Mouse (Mus musculus) stomach, postnatal 0 days (tissue): ENCODE measurements around the gene Cct7. TPM values are rescaled to one million over a fixed set of nuclear protein-coding genes. Genes with fewer than 3 reads are reported as not detected.
A peak's percentile ranks its signal among the peaks of the same experiment; 100 is the strongest.

Experiments
- ATAC-seq: fragments of 200-750 bp; cut with Nextera tagmentation; 2 replicates; pipeline ENCODE4 v1.8.0; 2017; ENCODE audit not compliant: low FRiP score, low TSS enrichment
- DNase-seq: peaks from one replicate; pipeline ENCODE4 v3.0.0-alpha.2; 2016; ENCODE audit warnings: low spot score
- H3K27ac ChIP-seq: fragments of 300-500 bp; sonication (generic); replicated peaks from 2 replicates; pipeline ENCODE4 v1.5.1; 2014; ENCODE audit warnings: mild to moderate bottlenecking, control low read depth
- H3K27me3 ChIP-seq: fragments of 300-500 bp; sonication (generic); 2 replicates; pipeline ENCODE4 v1.6.1; 2014; ENCODE audit warnings: low read length; ENCODE audit not compliant: control insufficient read depth, insufficient read depth
- H3K36me3 ChIP-seq: fragments of 300-500 bp; sonication (generic); 2 replicates; pipeline ENCODE4 v1.6.1; 2014; ENCODE audit warnings: low read length, mixed read lengths; ENCODE audit not compliant: control insufficient read depth, insufficient read depth
- H3K4me1 ChIP-seq: fragments of 300-500 bp; sonication (generic); replicated peaks from 2 replicates; pipeline ENCODE4 v1.6.1; 2014; ENCODE audit warnings: antibody characterized with exemption; ENCODE audit not compliant: control insufficient read depth, insufficient read depth
- H3K4me2 ChIP-seq: fragments of 300-500 bp; sonication (generic); replicated peaks from 2 replicates; pipeline ENCODE4 v1.6.1; 2014; ENCODE audit warnings: low read depth, mild to moderate bottlenecking, control low read depth, moderate library complexity
- H3K4me3 ChIP-seq: fragments of 300-500 bp; sonication (generic); 2 replicates; pipeline ENCODE4 v1.5.1; 2014; ENCODE audit warnings: low read depth, low read length, control low read depth
- H3K9ac ChIP-seq: fragments of 300-500 bp; sonication (generic); 2 replicates; pipeline ENCODE4 v1.6.1; 2014; ENCODE audit warnings: mild to moderate bottlenecking, low read length, control low read depth, mixed read lengths
- H3K9me3 ChIP-seq: fragments of 300-500 bp; sonication (generic); 2 replicates; pipeline ENCODE4 v1.6.1; 2016; ENCODE audit warnings: low read length; ENCODE audit not compliant: control insufficient read depth
- CTCF ChIP-seq: IDR thresholded peaks from 2 replicates; pipeline ENCODE4 v1.5.1; 2016; ENCODE audit warnings: antibody characterized with exemption, low read depth, mild to moderate bottlenecking, moderate library complexity
- EP300 ChIP-seq: optimal IDR thresholded peaks from 2 replicates; pipeline ENCODE3; 2016; ENCODE audit warnings: antibody characterized with exemption
- WGBS: fragments of 180-500 bp; shearing (Covaris S2); extraction: QIAGEN DNeasy Blood & Tissue Kit; methylation state at CpG from one replicate; pipeline ENCODE4 v1.1.7; 2014; 5-methylcytosine and 5-hydroxymethylcytosine counted together
- polyA plus RNA-seq: library from polyadenylated mRNA; unstranded; fragments of >200 nt; fragmentation: Nextera tagmentation; extraction: Ambion mirVana; gene quantifications from 2 replicates; pipeline ENCODE4 v1.2.1, GENCODE M21; 2015

Cct7 gene
- polyA plus RNA-seq, 1 experiment from 2014 or later: 219 TPM

DNA sequence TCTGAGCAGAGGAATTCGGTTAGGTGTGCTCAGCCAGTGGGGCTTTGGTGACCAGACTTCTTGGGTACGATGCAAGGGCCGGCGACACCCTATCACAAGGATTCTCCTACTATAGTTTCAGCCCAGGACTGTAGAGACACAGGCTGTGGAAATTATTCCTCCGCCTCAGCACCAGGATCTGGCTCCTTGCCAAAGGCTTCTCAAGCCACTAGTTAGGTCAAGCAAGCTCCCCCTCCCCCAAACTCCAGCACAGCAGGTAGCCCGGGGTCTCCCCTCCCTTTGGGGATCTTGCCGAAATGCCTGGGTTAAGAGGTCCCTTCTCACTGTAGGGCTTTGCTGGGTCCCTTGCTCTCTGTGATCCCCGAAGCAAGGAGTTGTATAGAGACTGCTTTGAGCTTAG, 20.6 kb downstream of the Cct7 start:
- no peak for TF ChIP-seq CTCF
- TF ChIP-seq EP300: no peak
- Histone ChIP-seq H3K27me3 (no peaks in the 10 kb centered on the region), H3K36me3 (peaks cover 11% of the 10 kb centered on the region; the same call in 1 of the 2 replicates), H3K9me3 (no peaks in the 10 kb centered on the region), H3K4me2 (no peak overlapping the region), H3K9ac (no peak overlapping the region), H3K4me1 (no peaks in the 10 kb centered on the region), H3K27ac (no peak overlapping the region), H3K4me3 (no peak overlapping the region)
- 60% methylated on average over 8 of the region's 8 CpGs for WGBS
- DNase-seq (no peak), ATAC-seq (no peak)

DNA sequence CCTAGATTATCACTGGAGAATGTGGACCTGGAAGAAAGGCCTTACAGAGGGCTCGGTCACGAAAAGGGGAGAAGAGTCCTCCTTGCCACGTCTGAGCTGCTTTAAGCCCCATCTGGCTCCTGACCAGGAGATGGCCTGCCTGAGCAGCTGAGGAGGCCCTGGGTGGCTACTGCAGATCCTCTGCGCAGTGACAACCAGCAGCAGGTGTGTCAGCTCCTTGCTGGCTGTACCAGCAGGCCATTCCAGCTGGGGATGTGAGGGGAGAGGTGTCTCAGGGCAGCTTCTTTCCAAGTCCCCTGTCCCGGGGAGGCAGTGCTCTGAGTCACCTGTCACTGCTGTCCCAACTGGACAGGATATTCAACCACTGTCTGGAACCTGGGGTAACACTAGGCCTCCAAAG, 21.2 kb downstream of the Cct7 start:
- no peak overlapping the region for H3K4me2 ChIP-seq
- no peak for TF ChIP-seq EP300
- no peak for TF ChIP-seq CTCF
- no peak overlapping the region for H3K27ac ChIP-seq
- H3K9ac ChIP-seq: no peak overlapping the region
- no peaks in the 10 kb centered on the region for H3K27me3 ChIP-seq
- no peak overlapping the region for H3K4me3 ChIP-seq
- 62% methylated on average over 5 of the region's 5 CpGs for WGBS
- peaks cover 5% of the 10 kb centered on the region; the same call in 1 of the 2 replicates for H3K36me3 ChIP-seq
- no peak for ATAC-seq
- H3K4me1 ChIP-seq: no peaks in the 10 kb centered on the region
- no peak for DNase-seq
- no peaks in the 10 kb centered on the region for H3K9me3 ChIP-seq

DNA sequence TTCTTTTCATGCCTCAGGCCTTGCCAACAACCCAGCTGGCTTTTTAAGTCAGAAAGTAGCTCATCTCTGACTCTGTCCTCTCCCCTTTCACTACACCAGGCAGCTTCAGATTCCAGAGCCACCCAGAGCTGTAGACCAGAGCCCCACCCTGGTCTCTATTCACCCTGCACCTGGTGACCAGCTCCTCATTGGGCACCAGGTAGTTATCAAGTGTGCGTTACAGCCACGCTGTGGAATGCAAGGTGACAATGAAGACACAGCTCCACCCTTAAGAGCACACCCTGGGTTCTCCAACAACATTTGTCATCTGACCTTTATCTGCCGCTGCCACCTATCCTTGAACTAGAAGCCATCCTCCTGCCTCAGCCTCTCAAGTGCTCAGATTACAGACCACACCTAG, 24.3 kb downstream of the Cct7 start:
- Histone ChIP-seq H3K27ac (no peak overlapping the region), H3K36me3 (no peaks in the 10 kb centered on the region), H3K9ac (no peak overlapping the region), H3K4me3 (no peak overlapping the region), H3K4me1 (no peaks in the 10 kb centered on the region), H3K27me3 (no peaks in the 10 kb centered on the region), H3K9me3 (no peaks in the 10 kb centered on the region), H3K4me2 (no peak overlapping the region)
- ATAC-seq (no peak), DNase-seq (no peak)
- 76% methylated on average over 3 of the region's 3 CpGs for WGBS
- TF ChIP-seq EP300 (no peak), CTCF (no peak)

DNA sequence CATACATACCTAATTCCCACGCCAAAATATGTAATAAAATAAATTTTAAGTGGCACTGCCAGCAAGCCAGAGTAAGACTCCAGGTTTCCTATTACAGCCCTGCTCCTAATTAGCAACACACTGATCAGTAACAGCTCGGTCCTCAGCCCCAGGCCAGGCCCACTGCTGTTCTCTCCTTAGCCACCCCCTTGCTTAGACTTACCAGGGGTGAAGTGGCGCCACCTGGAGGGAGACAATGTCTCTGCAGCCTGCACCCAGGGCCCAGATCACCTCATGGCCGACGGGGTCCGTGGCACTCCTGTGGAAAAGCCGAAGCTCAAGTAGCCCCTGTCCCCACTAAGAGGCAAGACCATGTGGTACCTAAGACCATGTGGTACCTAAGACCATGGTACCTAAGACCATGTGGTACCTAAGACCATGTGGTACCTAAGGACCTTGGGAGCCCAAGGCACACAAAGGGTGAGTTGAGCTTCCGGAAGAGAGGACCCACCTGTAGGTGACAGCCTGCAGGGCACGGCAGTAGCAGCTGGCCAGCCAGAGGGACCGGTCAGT, 26.1 kb downstream of the Cct7 start:
- H3K36me3 ChIP-seq: no peaks in the 10 kb centered on the region
- TF ChIP-seq CTCF: peak; percentile 68
- no peak for TF ChIP-seq EP300
- no peak overlapping the region for H3K4me3 ChIP-seq
- H3K9ac ChIP-seq: no peak overlapping the region
- H3K9me3 ChIP-seq: no peaks in the 10 kb centered on the region
- H3K27ac ChIP-seq: no peak overlapping the region
- ATAC-seq: peak; percentile 33
- WGBS: 36% methylated on average over 10 of the region's 10 CpGs
- H3K4me2 ChIP-seq: no peak overlapping the region
- H3K4me1 ChIP-seq: no peaks in the 10 kb centered on the region
- DNase-seq: no peak
- no peaks in the 10 kb centered on the region for H3K27me3 ChIP-seq

DNA sequence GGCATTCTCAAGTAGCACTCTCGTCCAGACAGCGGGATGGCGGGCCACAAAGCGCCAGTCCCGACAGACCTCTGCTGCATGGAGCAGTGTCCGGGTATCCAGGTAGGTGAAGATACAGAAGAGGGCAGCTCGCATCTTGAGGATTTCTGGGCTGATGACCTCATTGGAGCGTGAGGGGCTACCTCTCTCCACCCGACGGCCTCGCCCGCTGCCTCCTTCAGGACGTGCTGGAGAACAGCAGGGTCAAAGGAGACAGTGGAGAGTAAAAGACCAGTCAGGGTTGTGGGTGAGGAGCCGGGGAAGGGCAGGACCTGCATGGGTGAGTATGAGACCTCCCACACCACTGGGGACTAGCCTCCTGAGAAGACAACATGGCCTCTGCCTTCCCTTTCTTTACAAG, 27.1 kb downstream of the Cct7 start:
- Histone ChIP-seq H3K4me3 (no peak overlapping the region), H3K27me3 (no peaks in the 10 kb centered on the region), H3K4me2 (no peak overlapping the region), H3K36me3 (no peaks in the 10 kb centered on the region), H3K9ac (no peak overlapping the region), H3K9me3 (no peaks in the 10 kb centered on the region), H3K27ac (no peak overlapping the region), H3K4me1 (no peaks in the 10 kb centered on the region)
- 46% methylated on average over 14 of the region's 14 CpGs for WGBS
- TF ChIP-seq EP300: no peak
- TF ChIP-seq CTCF: no peak
- DNase-seq: no peak
- no peak for ATAC-seq

DNA sequence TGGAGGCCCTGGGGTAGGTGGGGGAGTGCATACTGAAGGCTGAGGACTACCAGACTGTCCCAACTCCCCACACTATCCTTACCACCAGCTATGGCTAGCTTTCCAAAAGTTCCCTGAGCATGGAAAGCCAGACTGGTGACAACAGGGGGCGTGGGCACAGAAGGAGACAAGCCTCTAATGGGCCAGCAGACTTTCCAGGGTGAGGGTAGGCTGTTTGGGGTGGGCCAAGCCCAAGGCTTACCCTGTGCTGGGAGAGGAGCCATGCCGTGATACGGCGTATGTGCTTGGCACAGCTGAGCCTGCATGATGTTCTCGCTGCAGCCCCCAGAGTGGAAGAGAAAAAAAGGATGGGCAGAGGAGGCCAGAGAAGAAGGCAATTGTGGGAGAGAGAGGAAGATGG, 28.7 kb downstream of the Cct7 start:
- H3K4me1 ChIP-seq: peaks cover 4% of the 10 kb centered on the region; the same call in 1 of the 2 replicates
- no peak overlapping the region for H3K4me3 ChIP-seq
- H3K36me3 ChIP-seq: no peaks in the 10 kb centered on the region
- ATAC-seq: no peak
- no peak overlapping the region for H3K4me2 ChIP-seq
- H3K27ac ChIP-seq: no peak overlapping the region
- WGBS: 83% methylated on average over 5 of the region's 5 CpGs
- TF ChIP-seq EP300: no peak
- no peak for TF ChIP-seq CTCF
- DNase-seq: no peak
- H3K9me3 ChIP-seq: no peaks in the 10 kb centered on the region
- H3K9ac ChIP-seq: no peak overlapping the region
- H3K27me3 ChIP-seq: peaks cover 11% of the 10 kb centered on the region; the same call in 1 of the 2 replicates
